Mouse (Mus musculus) ES-Bruce4 (cell line): ENCODE results near the gene B130006D01Rik. TPM values are rescaled to one million over a fixed set of nuclear protein-coding genes. Genes with fewer than 3 reads are reported as not detected.

Experiments used
- H3K27ac ChIP-seq: 2 replicates; pipeline ENCODE4 v1.5.1; 2012; ENCODE audit warnings: low read length, inconsistent platforms; ENCODE audit not compliant: insufficient read depth
- H3K27me3 ChIP-seq: 2 replicates; pipeline ENCODE4 v1.6.1; 2012; ENCODE audit warnings: mild to moderate bottlenecking, low read length, inconsistent platforms; ENCODE audit not compliant: control insufficient read depth, poor library complexity, insufficient read depth, severe bottlenecking
- H3K36me3 ChIP-seq: 2 replicates; pipeline ENCODE4 v1.6.1; 2012; ENCODE audit warnings: inconsistent platforms, mild to moderate bottlenecking, low read length, moderate library complexity; ENCODE audit not compliant: control insufficient read depth, poor library complexity, insufficient read depth, severe bottlenecking
- H3K4me1 ChIP-seq: one replicate; pipeline ENCODE4 v1.8.1; 2011; ENCODE audit warnings: low read length; ENCODE audit not compliant: control insufficient read depth, insufficient read depth
- H3K4me3 ChIP-seq: 2 replicates; pipeline ENCODE4 v1.5.1; 2011; ENCODE audit warnings: low read depth, mild to moderate bottlenecking, low read length
- H3K9ac ChIP-seq: 2 replicates; pipeline ENCODE4 v1.6.1; 2012; ENCODE audit warnings: low read depth, mild to moderate bottlenecking, inconsistent platforms; ENCODE audit not compliant: poor library complexity, severe bottlenecking
- H3K9me3 ChIP-seq: replicated peaks from 2 replicates; pipeline ENCODE4 v1.6.1; 2012; ENCODE audit warnings: mild to moderate bottlenecking, low read length, inconsistent platforms; ENCODE audit not compliant: control insufficient read depth, poor library complexity, insufficient read depth, severe bottlenecking
- CTCF ChIP-seq: IDR thresholded peaks from one replicate; pipeline ENCODE4 v1.8.1; 2011; ENCODE audit warnings: low read depth, low read length
- EP300 ChIP-seq: IDR thresholded peaks from 2 replicates; pipeline ENCODE4 v1.6.1; 2011; ENCODE audit warnings: low read depth, low read length; ENCODE audit not compliant: insufficient read depth
- POLR2A ChIP-seq: IDR thresholded peaks from one replicate; pipeline ENCODE4 v1.8.1; 2011; ENCODE audit warnings: low read length; ENCODE audit not compliant: insufficient read depth
- polyA plus RNA-seq: library from polyadenylated mRNA; stranded (reverse); fragments of >200 nt; gene quantifications from 2 replicates; pipeline ENCODE4 v1.2.4, GENCODE M21; 2011; ENCODE audit warnings: low read depth; ENCODE audit not compliant: missing spikeins, insufficient read depth, insufficient read length

Gene B130006D01Rik
- polyA plus RNA-seq, 1 experiment: 3.9 TPM

- Histone ChIP-seq H3K27ac (no peak overlapping the region), H3K4me3 (no peak overlapping the region), H3K9me3 (no peaks in the 10 kb centered on the region), H3K9ac (no peak overlapping the region), H3K27me3 (no peaks in the 10 kb centered on the region), H3K4me1 (no peaks in the 10 kb centered on the region), H3K36me3 (peaks cover 18% of the 10 kb centered on the region)
- no peak for TF ChIP-seq EP300
- no peak for TF ChIP-seq CTCF
- no peak for TF ChIP-seq POLR2A
Observed at GRCm38 (mm10) chr11:95760521-95760920, 37.1 kb downstream of the B130006D01Rik start.

- Histone ChIP-seq H3K9ac (no peak overlapping the region), H3K9me3 (no peaks in the 10 kb centered on the region), H3K4me1 (no peaks in the 10 kb centered on the region), H3K36me3 (peaks cover 11% of the 10 kb centered on the region), H3K27ac (no peak overlapping the region), H3K27me3 (no peaks in the 10 kb centered on the region), H3K4me3 (no peak overlapping the region)
- no peak for TF ChIP-seq POLR2A
- TF ChIP-seq CTCF: no peak
- TF ChIP-seq EP300: no peak
Observed at GRCm38 (mm10) chr11:95762996-95763395, 39.6 kb downstream of the B130006D01Rik start.

- Histone ChIP-seq H3K4me3 (no peak overlapping the region), H3K27me3 (no peaks in the 10 kb centered on the region), H3K27ac (no peak overlapping the region), H3K9me3 (no peaks in the 10 kb centered on the region), H3K9ac (no peak overlapping the region), H3K36me3 (peaks cover 13% of the 10 kb centered on the region), H3K4me1 (no peaks in the 10 kb centered on the region)
- TF ChIP-seq CTCF: no peak
- no peak for TF ChIP-seq POLR2A
- TF ChIP-seq EP300: no peak
Observed at GRCm38 (mm10) chr11:95764806-95765205, 41.4 kb downstream of the B130006D01Rik start.

GRCm38 (mm10) chr11:95765334-95765733 is 41.9 kb downstream of the B130006D01Rik start:
- no peak for TF ChIP-seq CTCF
- no peak for TF ChIP-seq EP300
- no peak for TF ChIP-seq POLR2A
- Histone ChIP-seq H3K9me3 (no peaks in the 10 kb centered on the region), H3K4me3 (no peak overlapping the region), H3K4me1 (no peaks in the 10 kb centered on the region), H3K27ac (no peak overlapping the region), H3K9ac (no peak overlapping the region), H3K36me3 (peaks cover 11% of the 10 kb centered on the region), H3K27me3 (no peaks in the 10 kb centered on the region)

GRCm38 (mm10) chr11:95768244-95768643 is 44.9 kb downstream of the B130006D01Rik start:
- no peak overlapping the region for H3K9ac ChIP-seq
- H3K27me3 ChIP-seq: no peaks in the 10 kb centered on the region
- no peaks in the 10 kb centered on the region for H3K9me3 ChIP-seq
- peaks cover 10% of the 10 kb centered on the region for H3K4me1 ChIP-seq
- no peak overlapping the region for H3K27ac ChIP-seq
- no peak overlapping the region for H3K4me3 ChIP-seq
- TF ChIP-seq CTCF: no peak
- TF ChIP-seq POLR2A: no peak
- no peak for TF ChIP-seq EP300
- peaks cover 11% of the 10 kb centered on the region for H3K36me3 ChIP-seq

GRCm38 (mm10) chr11:95769208-95769607 is 45.8 kb downstream of the B130006D01Rik start:
- Histone ChIP-seq H3K9me3 (no peaks in the 10 kb centered on the region), H3K27ac (no peak overlapping the region), H3K36me3 (peaks cover 3% of the 10 kb centered on the region), H3K4me3 (no peak overlapping the region), H3K9ac (no peak overlapping the region), H3K27me3 (no peaks in the 10 kb centered on the region), H3K4me1 (peaks cover 10% of the 10 kb centered on the region)
- no peak for TF ChIP-seq EP300
- TF ChIP-seq POLR2A: no peak
- no peak for TF ChIP-seq CTCF
